Mouse (Mus musculus) liver, postnatal 0 days (tissue): Measurements from ENCODE around the gene Npas2. TPM values are rescaled to one million over a fixed set of nuclear protein-coding genes. Genes with fewer than 3 reads are reported as not detected.
A peak's percentile ranks its signal among the peaks of the same experiment; 100 is the strongest.

Experiments
- ATAC-seq: fragments of 200-750 bp; cut with Nextera tagmentation; 2 replicates; pipeline ENCODE4 v1.8.0; 2017; ENCODE audit warnings: mild to moderate bottlenecking, moderate library complexity
- DNase-seq: peaks from one replicate; pipeline ENCODE4 v3.0.0-alpha.2; 2016
- H3K27ac ChIP-seq: fragments of 300-500 bp; sonication (generic); 2 replicates; pipeline ENCODE4 v1.5.1; 2014; ENCODE audit warnings: antibody characterized with exemption, moderate library complexity, mild to moderate bottlenecking, low read depth
- H3K27me3 ChIP-seq: fragments of 300-500 bp; sonication (generic); 2 replicates; pipeline ENCODE4 v1.6.1; 2014; ENCODE audit warnings: low read length, control low read depth, mixed read lengths; ENCODE audit not compliant: insufficient read depth
- H3K36me3 ChIP-seq: fragments of 300-500 bp; sonication (generic); replicated peaks from 2 replicates; pipeline ENCODE4 v1.6.1; 2014; ENCODE audit warnings: mild to moderate bottlenecking, control low read depth, low read length, moderate library complexity, mixed read lengths; ENCODE audit not compliant: insufficient read depth
- H3K4me1 ChIP-seq: fragments of 300-500 bp; sonication (generic); 2 replicates; pipeline ENCODE4 v1.6.1; 2014; ENCODE audit warnings: antibody characterized with exemption, mild to moderate bottlenecking, control low read depth; ENCODE audit not compliant: insufficient read depth
- H3K4me2 ChIP-seq: fragments of 300-500 bp; sonication (generic); 2 replicates; pipeline ENCODE4 v1.6.1; 2014; ENCODE audit warnings: low read depth, mild to moderate bottlenecking, low read length, moderate library complexity, mixed read lengths
- H3K4me3 ChIP-seq: fragments of 300-500 bp; sonication (generic); 2 replicates; pipeline ENCODE4 v1.5.1; 2014; ENCODE audit warnings: low read depth, low read length
- H3K9ac ChIP-seq: fragments of 300-500 bp; sonication (generic); replicated peaks from 2 replicates; pipeline ENCODE4 v1.6.1; 2014; ENCODE audit warnings: mild to moderate bottlenecking, moderate library complexity
- H3K9me3 ChIP-seq: fragments of 300-500 bp; sonication (generic); 2 replicates; pipeline ENCODE4 v1.6.1; 2016; ENCODE audit warnings: mild to moderate bottlenecking, control low read depth, low read length, mixed read lengths
- CTCF ChIP-seq: sonication (generic); IDR thresholded peaks from 2 replicates; pipeline ENCODE4 v1.5.1; 2016; ENCODE audit warnings: antibody characterized with exemption, low read depth
- EP300 ChIP-seq: IDR thresholded peaks from 2 replicates; pipeline ENCODE4 v1.6.1; 2016; ENCODE audit warnings: antibody characterized with exemption, low read depth, mild to moderate bottlenecking
- WGBS: fragments of 180-500 bp; shearing (Covaris S2); extraction: QIAGEN DNeasy Blood & Tissue Kit; methylation state at CpG from one replicate; pipeline ENCODE4 v1.1.7; 2014; ENCODE audit not compliant: insufficient replicate concordance; 5-methylcytosine and 5-hydroxymethylcytosine counted together
- polyA plus RNA-seq: library from polyadenylated mRNA; unstranded; fragments of >200 nt; fragmentation: Nextera tagmentation; extraction: Ambion mirVana; gene quantifications from 2 replicates; pipeline ENCODE4 v1.2.1, GENCODE M21; 2015

Npas2 gene
- polyA plus RNA-seq, 1 experiment from 2014 or later: 0.15 TPM

DNA sequence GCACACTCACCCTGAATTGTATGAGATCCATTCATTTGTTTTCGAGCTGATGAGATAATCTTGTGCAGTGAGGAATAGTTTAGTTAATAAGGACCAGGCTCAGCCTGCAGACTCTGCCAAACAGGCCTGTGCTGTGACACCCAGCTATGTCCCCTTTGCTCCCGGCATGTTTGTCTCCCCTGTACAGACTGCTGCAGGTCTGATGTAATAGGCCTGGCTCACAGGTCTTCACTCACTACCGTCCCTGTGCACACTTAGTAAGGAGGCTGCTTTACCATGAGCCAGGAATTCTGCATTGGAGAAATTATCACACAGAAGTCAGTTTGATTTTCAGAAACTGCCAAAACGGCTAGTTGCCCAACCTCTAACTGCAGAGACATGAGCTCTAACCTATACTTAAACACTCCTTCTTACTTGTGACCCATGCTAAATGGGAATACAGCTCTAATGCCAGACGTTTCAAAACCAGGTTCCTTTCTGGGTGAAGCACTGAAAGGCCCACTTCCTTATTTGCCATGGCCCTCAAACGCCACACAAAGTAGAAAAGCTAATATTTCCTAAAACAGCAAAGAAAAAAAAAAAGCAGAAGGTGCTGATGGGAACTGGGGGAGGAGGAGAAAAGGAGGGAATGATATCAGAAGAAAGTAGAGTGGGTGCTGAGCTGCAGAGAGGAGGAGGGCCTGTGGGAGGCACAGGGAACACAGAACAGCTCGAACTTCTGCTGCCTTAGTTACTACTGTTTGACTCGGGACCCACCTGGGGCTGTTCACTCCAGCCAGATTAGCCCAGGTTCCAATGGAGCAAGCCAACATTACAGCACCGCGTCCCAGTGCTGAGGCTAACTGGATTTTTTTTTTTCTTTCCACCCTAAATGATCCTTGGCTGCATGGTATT, 120.1 kb downstream of the Npas2 start:
- 54% methylated on average over 10 of the region's 10 CpGs for WGBS
- H3K36me3 ChIP-seq: no peaks in the 10 kb centered on the region
- no peak overlapping the region for H3K27ac ChIP-seq
- H3K9me3 ChIP-seq: no peaks in the 10 kb centered on the region
- H3K4me1 ChIP-seq: peaks cover 16% of the 10 kb centered on the region; the same call in 1 of the 2 replicates
- no peak for DNase-seq
- H3K27me3 ChIP-seq: no peaks in the 10 kb centered on the region
- ATAC-seq: no peak
- no peak overlapping the region for H3K4me3 ChIP-seq
- TF ChIP-seq EP300 (no peak), CTCF (no peak)
- no peak overlapping the region for H3K9ac ChIP-seq
- H3K4me2 ChIP-seq: no peak overlapping the region

DNA sequence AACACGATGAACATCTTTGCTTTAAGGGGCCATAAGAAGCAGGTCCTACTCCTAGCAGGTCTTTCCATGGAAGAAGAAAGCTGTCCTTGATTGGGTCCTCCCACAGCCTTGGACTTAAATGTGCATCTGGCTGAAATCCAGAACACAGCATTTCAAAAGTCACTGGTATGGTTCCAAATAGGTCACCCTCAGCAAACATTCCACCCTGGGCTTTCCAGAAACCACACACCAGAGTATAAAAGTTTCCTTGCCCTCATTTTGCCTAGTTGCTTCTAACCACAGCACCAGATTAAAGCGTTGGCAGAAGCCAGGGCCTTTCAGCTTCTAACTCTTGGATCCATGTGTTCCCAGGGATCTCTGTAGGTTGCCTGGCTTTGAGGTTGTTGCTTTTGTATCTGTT, 124.4 kb downstream of the Npas2 start:
- no peak for TF ChIP-seq EP300
- TF ChIP-seq CTCF: no peak
- Histone ChIP-seq H3K9ac (no peak overlapping the region), H3K27me3 (no peaks in the 10 kb centered on the region), H3K4me2 (0 out of 2 replicates have a peak overlapping the region, but pooled peaks have one; percentile 22), H3K36me3 (no peaks in the 10 kb centered on the region), H3K4me3 (no peak overlapping the region), H3K4me1 (peaks cover 16% of the 10 kb centered on the region; the same call in 1 of the 2 replicates), H3K9me3 (no peaks in the 10 kb centered on the region), H3K27ac (no peak overlapping the region)
- DNase-seq: no peak
- WGBS: 62% methylated on average over 2 of the region's 2 CpGs
- no peak for ATAC-seq

DNA sequence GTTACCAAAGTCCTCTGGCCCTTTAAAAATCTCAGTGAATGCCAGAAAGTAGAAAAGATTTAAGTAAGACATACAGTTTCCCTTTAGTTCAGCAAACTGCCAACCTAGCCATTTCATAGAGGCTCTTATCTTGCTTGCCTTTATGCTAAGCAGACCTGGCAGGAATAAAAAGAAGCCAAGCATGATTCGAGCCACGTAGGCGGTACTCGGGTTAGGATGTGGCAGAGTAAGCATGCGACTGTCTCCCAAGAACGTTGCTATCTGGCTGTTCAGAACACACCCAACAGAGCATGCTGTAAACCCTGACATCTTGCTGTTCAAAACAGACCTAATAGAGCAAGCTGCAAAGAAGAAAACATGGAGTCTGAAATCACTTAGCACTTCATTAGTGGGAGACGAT, 125.3 kb downstream of the Npas2 start:
- Histone ChIP-seq H3K4me2 (no peak overlapping the region), H3K9me3 (no peaks in the 10 kb centered on the region), H3K36me3 (no peaks in the 10 kb centered on the region), H3K4me3 (no peak overlapping the region), H3K27me3 (no peaks in the 10 kb centered on the region), H3K4me1 (peaks cover 12% of the 10 kb centered on the region; the same call in 1 of the 2 replicates), H3K27ac (no peak overlapping the region), H3K9ac (no peak overlapping the region)
- DNase-seq (no peak), ATAC-seq (no peak)
- no peak for TF ChIP-seq CTCF
- TF ChIP-seq EP300: no peak
- 67% methylated on average over 7 of the region's 7 CpGs for WGBS

DNA sequence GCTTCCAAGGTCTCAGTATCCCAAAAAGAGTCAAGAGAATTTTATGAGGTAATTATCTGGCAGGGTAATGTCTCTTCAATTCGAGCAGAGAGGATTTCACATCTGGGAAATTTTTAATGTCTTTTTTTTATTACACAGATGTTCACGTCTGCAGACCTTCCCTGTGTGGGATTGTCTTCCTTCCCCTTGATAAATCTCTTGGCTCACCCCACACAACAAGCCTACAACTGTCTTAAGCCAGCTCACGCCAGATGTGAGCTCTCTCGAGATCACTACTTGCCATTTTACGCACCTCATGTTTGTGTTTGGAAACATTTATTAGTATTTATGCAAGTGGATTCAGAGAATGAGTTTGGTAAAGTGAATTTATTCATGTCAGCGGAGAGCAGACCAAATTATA, 128.4 kb downstream of the Npas2 start:
- Histone ChIP-seq H3K4me1 (peaks cover 12% of the 10 kb centered on the region; the same call in 1 of the 2 replicates), H3K27me3 (no peaks in the 10 kb centered on the region), H3K4me2 (no peak overlapping the region), H3K36me3 (no peaks in the 10 kb centered on the region), H3K9me3 (no peaks in the 10 kb centered on the region), H3K4me3 (no peak overlapping the region), H3K9ac (no peak overlapping the region), H3K27ac (no peak overlapping the region)
- ATAC-seq (no peak), DNase-seq (no peak)
- WGBS: 65% methylated on average over 6 of the region's 6 CpGs
- no peak for TF ChIP-seq EP300
- no peak for TF ChIP-seq CTCF

DNA sequence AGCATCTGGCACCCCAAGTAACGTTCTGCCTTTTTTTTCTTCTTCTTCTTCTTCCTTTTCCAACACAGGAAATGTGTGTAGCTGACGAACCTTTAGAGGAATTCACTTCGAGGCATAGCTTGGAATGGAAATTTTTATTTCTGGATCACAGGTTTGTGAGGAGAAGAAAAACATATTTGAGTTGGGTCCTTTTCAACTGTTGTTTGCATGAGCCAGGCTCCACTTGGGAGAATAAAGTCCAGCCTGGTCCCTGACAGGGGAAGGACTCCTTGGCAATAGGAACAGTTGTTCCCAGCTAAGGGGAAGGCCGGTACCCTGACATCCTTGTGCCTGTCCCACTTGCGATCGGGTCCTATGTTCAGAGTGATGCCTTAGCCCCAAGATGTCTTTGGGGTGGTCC, 131.7 kb downstream of the Npas2 start:
- H3K9me3 ChIP-seq: no peaks in the 10 kb centered on the region
- no peaks in the 10 kb centered on the region for H3K27me3 ChIP-seq
- H3K9ac ChIP-seq: no peak overlapping the region
- 72% methylated on average over 6 of the region's 6 CpGs for WGBS
- ATAC-seq: no peak
- no peak overlapping the region for H3K4me3 ChIP-seq
- DNase-seq: no peak
- TF ChIP-seq EP300: no peak
- TF ChIP-seq CTCF: no peak
- no peaks in the 10 kb centered on the region for H3K36me3 ChIP-seq
- no peaks in the 10 kb centered on the region for H3K4me1 ChIP-seq
- no peak overlapping the region for H3K27ac ChIP-seq
- no peak overlapping the region for H3K4me2 ChIP-seq

DNA sequence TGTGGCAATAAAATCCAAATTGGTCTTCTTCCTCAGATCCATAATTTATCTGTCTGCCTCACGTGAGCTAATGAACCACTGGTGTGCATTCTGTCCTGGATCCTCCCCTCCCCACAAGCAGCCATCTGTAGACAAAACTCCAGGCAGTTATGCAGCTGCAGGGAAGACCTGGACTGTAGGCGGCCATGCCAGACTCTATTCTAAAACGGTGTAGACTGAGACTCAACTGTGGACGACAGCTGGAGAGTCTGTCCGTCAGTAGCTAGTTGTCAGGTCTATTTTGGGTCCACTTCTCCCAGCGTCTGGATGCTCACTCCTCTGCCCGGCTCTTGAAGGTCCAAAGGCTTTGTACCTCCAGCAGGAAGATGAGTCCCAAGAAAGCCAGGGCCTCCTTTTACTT, 134.0 kb downstream of the Npas2 start:
- WGBS: 74% methylated on average over 7 of the region's 7 CpGs
- Histone ChIP-seq H3K9ac (no peak overlapping the region), H3K4me1 (no peaks in the 10 kb centered on the region), H3K36me3 (no peaks in the 10 kb centered on the region), H3K4me2 (no peak overlapping the region), H3K27me3 (no peaks in the 10 kb centered on the region), H3K4me3 (no peak overlapping the region), H3K27ac (no peak overlapping the region), H3K9me3 (no peaks in the 10 kb centered on the region)
- DNase-seq (no peak), ATAC-seq (no peak)
- TF ChIP-seq CTCF: no peak
- no peak for TF ChIP-seq EP300
